Mouse (Mus musculus) heart, embryonic 10.5 days (tissue): Measurements from ENCODE around the gene Taar3. TPM values are rescaled to one million over a fixed set of nuclear protein-coding genes. Genes with fewer than 3 reads are reported as not detected.
A peak's percentile ranks its signal among the peaks of the same experiment; 100 is the strongest.

Experiments used
- DNase-seq: peaks from one replicate; pipeline ENCODE4 v3.0.0-alpha.2; 2017; ENCODE audit warnings: low spot score
- H3K27ac ChIP-seq: fragments of 300-500 bp; sonication (generic); 2 replicates; pipeline ENCODE4 v1.5.1; 2016; ENCODE audit warnings: mild to moderate bottlenecking
- H3K27me3 ChIP-seq: fragments of 300-500 bp; sonication (generic); 2 replicates; pipeline ENCODE4 v1.6.1; 2016; ENCODE audit warnings: mild to moderate bottlenecking; ENCODE audit not compliant: poor library complexity, insufficient read depth, severe bottlenecking
- H3K36me3 ChIP-seq: fragments of 300-500 bp; sonication (generic); 2 replicates; pipeline ENCODE4 v1.6.1; 2016; ENCODE audit warnings: mild to moderate bottlenecking, moderate library complexity
- H3K4me1 ChIP-seq: fragments of 300-500 bp; sonication (generic); 2 replicates; pipeline ENCODE4 v1.6.1; 2016; ENCODE audit warnings: mild to moderate bottlenecking
- H3K4me3 ChIP-seq: fragments of 300-500 bp; sonication (generic); 2 replicates; pipeline ENCODE4 v1.5.1; 2016; ENCODE audit warnings: mild to moderate bottlenecking, moderate library complexity
- H3K9me3 ChIP-seq: fragments of 300-500 bp; sonication (generic); 2 replicates; pipeline ENCODE4 v1.6.1; 2016; ENCODE audit warnings: mild to moderate bottlenecking, moderate library complexity
- WGBS: fragments of 180-500 bp; shearing (Covaris S2); methylation state at CpG from one replicate; pipeline ENCODE4 v1.1.7; 2016; 5-methylcytosine and 5-hydroxymethylcytosine counted together
- polyA plus RNA-seq: library from polyadenylated mRNA; unstranded; fragments of >200 nt; fragmentation: Nextera tagmentation; extraction: Ambion mirVana; gene quantifications from 2 replicates; pipeline ENCODE4 v1.2.1, GENCODE M21; 2016

Gene Taar3
- polyA plus RNA-seq, 1 experiment from 2014 or later, result not detected

GRCm38 (mm10) chr10:23963444-23963843 is 14.1 kb downstream of the Taar3 start:
- Histone ChIP-seq H3K9me3 (no peaks in the 10 kb centered on the region), H3K4me3 (no peak overlapping the region), H3K27me3 (no peaks in the 10 kb centered on the region), H3K27ac (no peak overlapping the region), H3K36me3 (no peaks in the 10 kb centered on the region), H3K4me1 (no peaks in the 10 kb centered on the region)
- DNase-seq, result peak; percentile 74
- 51% methylated on average over 3 of the region's 3 CpGs for WGBS

- no peaks in the 10 kb centered on the region for H3K4me1 ChIP-seq
- WGBS, result 86% methylated on average over 6 of the region's 6 CpGs
- no peak overlapping the region for H3K27ac ChIP-seq
- H3K9me3 ChIP-seq, result no peaks in the 10 kb centered on the region
- no peaks in the 10 kb centered on the region for H3K27me3 ChIP-seq
- no peak for DNase-seq
- no peak overlapping the region for H3K4me3 ChIP-seq
- no peaks in the 10 kb centered on the region for H3K36me3 ChIP-seq
Measured at GRCm38 (mm10) chr10:23964921-23965610, 15.7 kb downstream of the Taar3 start.

- no peaks in the 10 kb centered on the region for H3K4me1 ChIP-seq
- H3K36me3 ChIP-seq, result no peaks in the 10 kb centered on the region
- no peak within 1 kb of the TSS for H3K27ac ChIP-seq
- 84% methylated on average over 11 of the region's 11 CpGs for WGBS
- H3K9me3 ChIP-seq, result no peaks in the 10 kb centered on the region
- no peak within 1 kb of the TSS for H3K4me3 ChIP-seq
- no peaks in the 10 kb centered on the region for H3K27me3 ChIP-seq
- no peak for DNase-seq
Measured at GRCm38 (mm10) chr10:23970656-23971165, 21.4 kb downstream of the Taar3 start, which contains the start of gene Taar5. TSS of gene Taar5 (plus strand) at chr10:23970706.

GRCm38 (mm10) chr10:23971256-23971655 is 21.9 kb downstream of the Taar3 start:
- Histone ChIP-seq H3K4me3 (no peak overlapping the region), H3K4me1 (no peaks in the 10 kb centered on the region), H3K36me3 (no peaks in the 10 kb centered on the region), H3K27me3 (no peaks in the 10 kb centered on the region), H3K27ac (no peak overlapping the region), H3K9me3 (no peaks in the 10 kb centered on the region)
- 76% methylated on average over 5 of the region's 5 CpGs for WGBS
- DNase-seq, result no peak

GRCm38 (mm10) chr10:23977958-23978357 is 28.6 kb downstream of the Taar3 start:
- WGBS, result 52% methylated on average over 4 of the region's 4 CpGs
- H3K27ac ChIP-seq, result no peak overlapping the region
- no peak overlapping the region for H3K4me3 ChIP-seq
- H3K4me1 ChIP-seq, result no peaks in the 10 kb centered on the region
- no peaks in the 10 kb centered on the region for H3K36me3 ChIP-seq
- DNase-seq, result no peak
- H3K27me3 ChIP-seq, result no peaks in the 10 kb centered on the region
- no peaks in the 10 kb centered on the region for H3K9me3 ChIP-seq

GRCm38 (mm10) chr10:23978901-23979705 is 29.7 kb downstream of the Taar3 start:
- H3K36me3 ChIP-seq, result no peaks in the 10 kb centered on the region
- H3K27ac ChIP-seq, result no peak overlapping the region
- H3K4me3 ChIP-seq, result no peak overlapping the region
- DNase-seq, result peak; percentile 84
- no peaks in the 10 kb centered on the region for H3K4me1 ChIP-seq
- no peaks in the 10 kb centered on the region for H3K27me3 ChIP-seq
- WGBS, result 41% methylated on average over 16 of the region's 16 CpGs
- H3K9me3 ChIP-seq, result no peaks in the 10 kb centered on the region

- peaks cover 4% of the 10 kb centered on the region; the same call in 1 of the 2 replicates for H3K27me3 ChIP-seq
- no peak within 1 kb of the TSS for H3K4me3 ChIP-seq
- no peak for DNase-seq
- no peak within 1 kb of the TSS for H3K27ac ChIP-seq
- 0 out of 2 replicates have a peak, but pooled peaks cover 2% of the 10 kb centered on the region for H3K36me3 ChIP-seq
- H3K9me3 ChIP-seq, result no peaks in the 10 kb centered on the region
- H3K4me1 ChIP-seq, result no peaks in the 10 kb centered on the region
- WGBS, result 76% methylated on average over 8 of the region's 8 CpGs
Measured at GRCm38 (mm10) chr10:23985546-23985945, 36.2 kb downstream of the Taar3 start, which contains the start of gene Taar6. TSS of gene Taar6 (minus strand) at chr10:23985646.

GRCm38 (mm10) chr10:23986419-23986818 is 37.1 kb downstream of the Taar3 start:
- peaks cover 4% of the 10 kb centered on the region; the same call in 1 of the 2 replicates for H3K27me3 ChIP-seq
- no peak overlapping the region for H3K27ac ChIP-seq
- 0 out of 2 replicates have a peak, but pooled peaks cover 2% of the 10 kb centered on the region for H3K36me3 ChIP-seq
- no peak overlapping the region for H3K4me3 ChIP-seq
- DNase-seq, result no peak
- no peaks in the 10 kb centered on the region for H3K4me1 ChIP-seq
- no peaks in the 10 kb centered on the region for H3K9me3 ChIP-seq
- WGBS, result 82% methylated on average over 5 of the region's 5 CpGs

GRCm38 (mm10) chr10:23993381-23993780 is 44.0 kb downstream of the Taar3 start, which contains the start of gene Taar7a:
TSS of gene Taar7a (minus strand) at chr10:23993481.
- WGBS, result 89% methylated on average over 3 of the region's 3 CpGs
- Histone ChIP-seq H3K27ac (no peak within 1 kb of the TSS), H3K9me3 (no peaks in the 10 kb centered on the region), H3K27me3 (peaks cover 3% of the 10 kb centered on the region; the same call in 1 of the 2 replicates), H3K36me3 (0 out of 2 replicates have a peak, but pooled peaks cover 2% of the 10 kb centered on the region), H3K4me1 (no peaks in the 10 kb centered on the region), H3K4me3 (no peak within 1 kb of the TSS)
- DNase-seq, result no peak

- DNase-seq, result no peak
- H3K9me3 ChIP-seq, result no peaks in the 10 kb centered on the region
- WGBS, result 78% methylated on average over 1 of the region's 1 CpGs
Measured at GRCm38 (mm10) chr10:23999639-24000038, 50.3 kb downstream of the Taar3 start, which contains the start of gene Taar7b. TSS of gene Taar7b (plus strand) at chr10:23999939.

More at GRCm38 (mm10) chr10:23999639-24000038, 50.3 kb downstream of the Taar3 start, which contains the start of gene Taar7b:
- Histone ChIP-seq H3K27ac (no peak within 1 kb of the TSS), H3K27me3 (no peaks in the 10 kb centered on the region), H3K4me3 (no peak within 1 kb of the TSS), H3K36me3 (no peaks in the 10 kb centered on the region), H3K4me1 (no peaks in the 10 kb centered on the region)
